Mouse (Mus musculus): Measurements from ENCODE around the gene Tlr5.

The Tlr5 gene

DNA sequence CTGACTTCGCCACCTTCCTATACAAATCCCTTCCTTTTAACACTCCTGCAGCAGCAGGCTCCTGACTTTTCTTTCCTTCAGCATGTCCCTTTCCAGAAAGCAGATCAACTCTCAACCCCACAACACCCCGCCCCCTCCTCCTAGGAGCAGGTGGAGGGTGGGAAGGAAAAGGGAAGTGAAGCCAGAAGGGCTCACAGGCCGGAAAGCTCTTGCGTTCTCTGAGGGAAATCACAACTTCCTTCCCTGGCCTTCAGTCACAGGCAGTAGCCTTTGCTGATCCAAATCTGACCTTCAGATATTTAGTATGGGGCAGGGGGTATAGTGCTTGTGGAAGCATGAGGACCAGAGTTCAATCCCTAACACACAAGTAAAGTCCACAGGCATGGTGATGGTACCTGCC lies 921 bp upstream of the Tlr5 start:
- DNase-seq (ENCODE audit: low spot score in 2 of 2), result no peak

DNA sequence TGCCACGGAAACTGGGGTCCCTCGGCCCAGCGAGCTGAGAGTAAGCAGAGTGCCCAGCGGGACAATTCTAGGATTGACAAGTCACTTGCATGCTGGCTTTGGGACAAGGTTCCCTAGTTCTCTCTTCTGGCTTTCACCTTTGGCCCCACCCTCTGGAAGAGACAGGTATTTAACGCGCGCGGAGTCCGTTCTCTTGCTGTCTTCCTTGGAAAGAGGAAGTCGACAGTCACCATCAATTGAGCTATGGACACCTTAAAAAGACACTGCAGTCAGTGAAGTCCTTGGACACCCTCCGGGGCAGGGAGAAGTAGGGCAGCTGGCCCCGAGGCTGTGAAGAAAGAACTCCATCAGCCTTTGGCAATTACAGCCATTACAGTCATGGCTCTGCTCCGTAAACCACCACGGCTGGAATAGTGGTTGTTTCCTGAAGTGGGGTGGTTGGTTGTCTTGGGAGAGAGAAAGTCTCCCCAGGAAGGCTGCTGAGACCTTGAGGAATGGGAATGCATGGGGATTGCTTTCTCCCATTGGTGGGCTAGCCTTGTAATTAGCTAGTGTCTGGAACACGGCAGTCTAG lies 546 bp downstream of the Tlr5 start:
- DNase-seq (ENCODE audit: low spot score in 2 of 2), result no peak

DNA sequence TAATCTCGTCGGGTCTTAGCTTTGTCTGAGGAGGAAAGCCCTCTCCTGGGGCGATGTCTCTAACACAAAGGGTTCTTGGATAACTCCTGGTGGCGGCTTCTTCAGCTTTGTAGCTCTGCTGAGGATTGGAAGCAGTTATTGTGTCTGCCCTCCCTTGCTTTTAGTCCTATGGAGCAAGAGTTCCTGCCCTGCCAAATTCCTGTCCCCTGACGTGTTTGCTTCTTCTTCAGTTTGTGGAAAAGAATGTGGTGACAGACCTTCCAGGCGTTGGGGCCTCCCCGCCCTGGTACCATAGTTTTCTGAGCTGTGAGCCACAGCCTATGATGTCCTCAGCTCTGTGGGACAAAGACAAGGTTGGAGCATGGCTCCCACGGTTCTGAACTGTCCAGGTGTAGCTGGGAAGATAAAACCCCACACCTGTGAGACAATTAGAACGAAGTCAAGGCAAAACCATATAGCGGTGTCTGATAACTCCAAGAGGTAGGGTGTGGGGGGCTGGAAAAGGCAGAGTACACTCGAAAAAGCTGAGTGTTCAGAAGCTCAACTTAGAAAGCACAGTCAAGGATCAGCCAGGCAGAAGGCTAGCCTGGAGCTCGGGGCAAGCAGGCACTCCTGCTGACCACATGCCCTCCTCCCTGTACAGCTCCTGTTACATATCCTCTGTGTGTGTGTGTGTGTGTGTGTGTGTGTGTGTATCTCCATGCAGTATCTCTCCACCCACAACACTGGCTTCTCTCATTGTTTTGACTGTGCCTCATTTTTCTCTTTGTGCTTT lies 1.8 kb downstream of the Tlr5 start:
- DNase-seq (ENCODE audit: low spot score in 2 of 2), result no peak

DNA sequence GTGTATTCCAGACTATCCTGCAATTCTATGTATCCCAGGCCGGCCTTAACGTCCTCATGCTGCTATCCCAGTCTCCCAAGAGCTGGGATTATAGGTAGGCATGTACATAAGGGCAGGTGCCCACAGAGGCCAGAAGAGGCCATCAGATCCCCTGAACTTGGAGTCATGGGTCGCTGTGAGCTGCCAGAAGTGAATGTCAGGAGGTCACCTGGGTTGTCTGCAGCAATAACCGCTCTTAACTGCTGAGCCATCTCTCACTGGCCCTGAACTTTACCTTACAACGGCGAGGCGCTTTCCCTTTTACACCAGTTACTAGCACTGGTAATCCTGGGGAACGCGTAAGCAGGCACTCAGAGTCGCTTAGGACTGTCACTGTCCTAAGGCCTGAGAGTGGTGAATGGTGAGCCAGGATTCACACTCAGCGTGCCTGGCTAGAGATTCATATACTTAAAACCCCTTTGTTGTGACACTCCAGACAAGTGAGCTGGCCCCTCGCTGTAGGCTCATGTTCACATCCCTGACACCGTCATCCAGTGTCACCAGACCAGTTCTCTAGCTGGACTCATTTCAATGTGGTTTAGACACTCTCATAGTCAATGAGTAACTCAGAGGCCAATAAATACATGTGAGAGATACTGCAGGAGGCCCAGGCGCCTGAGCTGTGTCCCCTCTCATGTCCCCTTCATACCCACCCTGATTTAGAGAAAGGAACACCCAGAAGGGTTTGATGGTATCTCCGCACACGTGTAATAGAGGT lies 2.6 kb downstream of the Tlr5 start:
- DNase-seq (ENCODE audit: low spot score in 2 of 2), result no peak

DNA sequence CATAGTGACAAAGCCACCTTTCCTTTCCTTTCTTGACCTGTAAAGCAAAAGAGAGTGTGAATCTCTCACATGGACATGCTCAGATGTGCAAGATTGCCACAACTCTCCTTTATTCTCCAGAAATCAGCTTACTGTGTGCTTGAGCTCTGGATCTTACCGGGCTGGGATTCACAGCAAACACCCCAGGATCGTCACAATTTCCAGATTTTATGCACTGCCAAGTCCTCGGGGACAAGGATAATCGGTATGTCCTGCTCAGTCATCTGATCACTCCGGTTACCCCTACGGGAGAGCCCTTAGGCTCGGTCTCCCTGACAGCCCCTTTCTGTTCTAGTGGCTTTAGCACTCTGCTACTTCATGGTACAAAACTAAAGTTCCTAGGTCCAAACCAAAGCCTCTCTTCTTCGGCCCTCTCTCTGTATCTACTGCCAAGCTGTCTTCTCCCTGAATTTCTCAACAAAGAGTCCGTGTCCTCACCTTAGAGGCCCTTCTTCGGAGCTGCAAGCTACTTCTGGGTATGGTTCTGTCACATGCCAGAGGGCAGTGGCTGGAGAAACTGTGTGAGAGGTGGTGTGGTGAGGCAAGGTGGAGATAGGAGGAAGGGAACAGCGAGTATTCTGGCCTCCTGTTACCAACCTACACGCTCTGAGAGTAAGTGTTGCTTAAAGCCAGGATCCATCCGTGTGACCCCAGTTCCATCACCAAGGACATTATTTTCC lies 3.4 kb downstream of the Tlr5 start:
- DNase-seq (ENCODE audit: low spot score in 2 of 2), result no peak

DNA sequence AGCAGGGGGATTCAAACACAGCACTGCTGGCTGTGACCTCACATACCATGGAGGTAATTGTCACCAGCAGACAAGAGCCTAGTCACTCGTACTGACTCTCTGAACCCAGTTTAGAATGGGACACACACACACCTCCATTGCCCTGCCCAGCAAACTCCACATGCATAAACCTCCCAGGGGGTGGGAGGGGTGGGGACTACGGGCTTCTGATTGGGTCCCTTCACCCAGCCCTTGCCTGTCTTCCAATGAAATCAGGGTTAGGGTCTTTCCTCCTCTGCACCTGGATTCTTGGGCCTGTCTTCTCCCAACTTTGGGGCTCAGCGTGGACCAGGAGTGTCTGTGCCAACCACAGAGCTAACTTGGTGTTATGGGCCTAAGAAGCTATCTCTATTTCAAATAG lies 4.2 kb downstream of the Tlr5 start:
- DNase-seq (ENCODE audit: low spot score in 2 of 2), result no peak

DNA sequence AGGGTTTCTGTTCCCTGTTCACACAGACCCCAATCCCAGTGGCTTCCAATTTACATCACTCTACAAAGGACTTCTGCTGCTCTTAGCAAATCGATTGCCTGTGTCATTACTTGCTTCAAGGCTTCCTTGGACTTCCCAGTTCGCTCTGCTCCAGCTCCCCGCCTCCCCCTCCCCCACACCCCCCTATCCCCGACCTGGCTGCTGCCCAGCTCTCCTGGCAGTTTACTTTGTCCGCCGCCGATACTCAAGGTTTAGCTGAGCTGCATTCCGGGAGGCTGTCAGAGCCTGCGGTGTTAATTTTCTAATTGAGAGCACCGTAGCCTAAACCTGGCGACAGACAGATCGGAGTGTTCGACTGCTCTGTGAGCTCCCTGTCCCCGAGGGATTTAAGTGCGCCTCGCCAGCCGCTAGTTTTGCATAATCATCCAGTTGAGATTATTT lies 4.7 kb downstream of the Tlr5 start:
- DNase-seq (ENCODE audit: low spot score in 2 of 2), result no peak

DNA sequence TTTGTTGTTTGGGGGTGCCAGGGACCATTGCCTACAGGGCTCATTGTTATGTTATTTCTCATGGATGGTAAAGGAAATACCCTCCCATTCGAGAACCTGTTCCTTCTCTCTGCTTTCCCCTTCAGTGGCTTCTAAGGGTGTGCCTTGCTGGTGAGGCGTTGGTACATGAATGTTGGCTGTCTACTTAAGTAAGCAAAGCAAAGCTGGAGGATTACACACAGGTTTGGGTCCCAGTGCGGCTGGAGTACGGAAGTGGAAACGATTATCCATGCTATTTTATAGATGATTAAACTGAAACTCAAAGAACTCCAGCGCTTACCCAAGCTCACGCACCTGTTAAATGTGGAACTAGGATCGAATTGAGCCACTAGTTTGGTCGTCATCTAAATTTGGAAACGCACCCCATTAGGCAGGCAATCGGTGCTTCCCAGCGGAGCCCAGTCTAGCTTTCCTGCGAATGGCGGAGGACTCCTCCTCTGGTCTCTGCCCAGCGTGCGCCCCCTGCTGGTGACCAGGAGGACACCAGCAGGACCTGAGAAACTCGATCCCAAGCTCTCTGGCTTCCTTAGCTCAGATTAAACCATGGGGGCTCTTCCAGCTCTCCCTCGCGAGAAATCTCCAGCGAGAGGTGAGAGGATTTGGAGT lies 5.3 kb downstream of the Tlr5 start:
- peak; percentile 83 to 84 for DNase-seq (ENCODE audit: low spot score in 2 of 2)

DNA sequence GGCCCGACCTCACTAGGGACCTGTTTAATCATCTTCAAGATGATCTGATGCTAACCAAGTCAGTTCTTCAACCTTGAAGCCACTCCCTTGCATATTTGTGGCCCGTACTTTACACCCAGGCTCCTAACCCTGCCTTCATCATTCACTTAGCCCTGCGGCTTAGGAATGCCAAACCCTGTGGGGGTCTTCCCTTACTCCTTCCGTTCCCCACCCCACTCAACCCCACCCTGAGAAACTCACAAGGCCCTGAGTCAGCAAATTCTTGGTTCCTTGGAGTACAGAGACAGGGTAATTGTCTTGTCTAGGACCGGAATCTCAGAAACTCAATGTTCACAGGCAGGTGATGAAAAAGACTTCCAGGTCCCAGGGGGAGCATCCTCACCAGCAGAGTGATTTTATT lies 6.5 kb downstream of the Tlr5 start:
- no peak for DNase-seq (ENCODE audit: low spot score in 2 of 2)

DNA sequence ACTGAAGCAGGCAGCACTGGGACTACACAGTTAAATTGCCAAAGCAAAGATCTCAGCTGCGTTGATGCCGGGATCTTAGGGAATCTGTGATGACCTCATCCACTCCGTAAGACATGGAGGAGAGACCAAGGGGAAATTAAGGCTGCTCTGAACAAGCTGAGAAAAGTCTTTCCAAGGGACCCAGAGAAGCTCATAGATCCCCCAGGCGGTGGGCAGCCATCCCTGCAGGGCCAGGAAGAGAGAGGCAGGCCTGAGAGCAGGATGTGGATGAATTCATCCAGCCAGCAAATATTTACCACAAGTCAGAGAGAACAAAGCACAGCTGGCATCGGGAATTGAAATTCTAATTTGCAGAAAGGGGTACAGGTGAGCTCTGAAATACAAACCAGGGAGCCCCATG lies 8.7 kb downstream of the Tlr5 start:
- DNase-seq (ENCODE audit: low spot score in 2 of 2), result no peak

DNA sequence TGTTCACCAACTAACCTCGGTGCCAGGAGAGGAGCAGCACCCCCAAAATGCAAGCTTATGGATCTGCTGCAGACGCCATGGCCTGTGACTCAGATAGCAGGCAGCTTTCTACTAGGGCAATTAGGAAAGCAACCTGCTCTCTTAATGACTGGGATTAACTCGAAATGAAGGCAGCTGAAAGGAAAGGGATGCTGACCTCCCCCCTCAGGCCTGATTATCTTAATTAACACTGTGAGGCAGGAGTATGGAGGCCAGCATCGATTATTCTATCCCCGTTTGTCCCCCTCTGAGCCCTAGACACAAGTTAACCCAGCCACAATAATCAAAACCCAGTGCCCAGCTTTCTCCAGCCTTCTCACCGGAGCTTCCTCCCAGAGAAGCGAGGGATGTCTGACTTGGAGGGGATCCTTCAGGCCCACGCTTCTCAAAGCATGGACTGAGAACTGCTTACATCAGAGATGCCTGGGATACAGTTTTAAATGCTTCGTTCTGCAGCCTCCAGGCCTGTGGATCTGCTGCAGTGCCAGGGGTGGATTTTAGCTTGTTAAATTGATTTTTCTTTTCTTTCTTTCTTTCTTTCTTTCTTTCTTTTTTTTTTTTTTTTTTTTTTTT lies 10.4 kb downstream of the Tlr5 start:
- DNase-seq (ENCODE audit: low spot score in 2 of 2), result no peak

DNA sequence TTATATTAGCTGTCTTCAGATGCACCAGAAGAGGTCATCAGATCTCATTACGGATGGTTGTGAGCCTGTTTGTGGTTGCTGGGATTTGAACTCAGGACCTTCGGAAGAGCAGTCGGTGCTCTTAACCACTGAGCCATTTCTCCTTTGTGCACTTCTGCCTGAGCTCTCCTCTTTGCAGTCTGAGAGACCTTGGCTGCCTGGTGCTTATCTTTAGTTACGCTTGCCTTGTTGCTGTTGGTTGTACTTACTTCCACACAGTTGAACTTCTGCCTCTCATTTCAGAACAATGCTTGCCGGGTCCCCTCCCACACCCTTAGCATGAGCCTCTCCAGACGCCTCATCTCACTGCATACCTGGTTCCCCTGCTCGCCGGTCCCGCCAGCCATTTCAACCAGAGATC lies 14.1 kb downstream of the Tlr5 start:
- DNase-seq (ENCODE audit: low spot score in 2 of 2), result no peak

DNA sequence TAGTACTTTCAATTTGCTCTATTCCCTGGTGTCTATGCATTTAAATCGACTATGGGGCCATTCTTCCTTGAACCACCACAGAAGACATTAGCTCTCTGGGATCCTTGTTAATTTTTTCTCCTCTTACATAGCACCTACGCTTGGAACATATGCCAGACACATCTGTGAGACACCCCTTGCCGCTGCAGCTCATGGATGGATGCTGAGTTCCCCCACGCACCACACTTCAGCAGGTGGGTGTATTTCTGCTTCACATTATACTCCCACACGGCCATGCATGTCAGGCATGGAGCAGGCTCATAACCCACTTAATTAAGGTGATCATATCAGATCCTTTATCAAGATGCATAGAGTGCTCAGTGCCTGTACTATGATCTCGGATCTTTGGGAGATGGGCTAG lies 17.7 kb downstream of the Tlr5 start:
- DNase-seq (ENCODE audit: low spot score in 2 of 2), result peak; percentile 41

DNA sequence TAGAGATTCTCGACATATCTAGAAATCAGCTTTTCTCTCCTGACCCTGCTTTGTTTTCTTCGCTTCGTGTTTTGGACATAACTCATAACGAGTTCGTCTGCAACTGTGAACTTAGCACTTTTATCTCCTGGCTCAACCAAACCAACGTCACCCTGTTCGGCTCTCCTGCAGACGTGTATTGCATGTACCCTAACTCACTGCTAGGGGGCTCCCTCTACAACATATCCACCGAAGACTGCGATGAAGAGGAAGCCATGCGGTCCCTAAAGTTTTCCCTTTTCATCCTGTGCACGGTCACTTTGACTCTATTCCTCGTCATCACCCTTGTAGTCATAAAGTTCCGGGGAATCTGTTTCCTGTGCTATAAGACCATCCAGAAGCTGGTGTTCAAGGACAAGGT lies 20.2 kb downstream of the Tlr5 start:
- no peak for DNase-seq (ENCODE audit: low spot score in 2 of 2)

DNA sequence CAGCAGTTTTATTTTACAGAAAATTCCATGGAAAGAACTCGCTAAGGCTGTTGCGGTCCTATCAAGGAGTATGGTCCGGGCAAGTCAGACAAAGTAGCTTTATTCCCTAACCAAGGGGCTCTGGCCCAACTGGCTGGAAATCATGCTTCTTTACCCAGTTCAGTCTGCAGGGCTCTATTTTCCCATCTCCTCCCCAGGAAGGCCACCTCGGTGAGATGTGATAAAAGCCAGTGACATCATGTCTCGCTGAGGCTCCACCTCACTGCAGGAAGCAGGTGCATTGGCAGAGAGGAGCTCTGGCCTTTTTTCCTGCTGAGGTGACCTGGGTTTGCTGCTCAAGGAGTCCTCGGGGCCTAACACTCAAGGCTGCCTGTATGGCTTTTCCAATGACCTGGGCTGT lies 26.1 kb downstream of the Tlr5 start:
- no peak for DNase-seq (ENCODE audit: low spot score in 2 of 2)

DNA sequence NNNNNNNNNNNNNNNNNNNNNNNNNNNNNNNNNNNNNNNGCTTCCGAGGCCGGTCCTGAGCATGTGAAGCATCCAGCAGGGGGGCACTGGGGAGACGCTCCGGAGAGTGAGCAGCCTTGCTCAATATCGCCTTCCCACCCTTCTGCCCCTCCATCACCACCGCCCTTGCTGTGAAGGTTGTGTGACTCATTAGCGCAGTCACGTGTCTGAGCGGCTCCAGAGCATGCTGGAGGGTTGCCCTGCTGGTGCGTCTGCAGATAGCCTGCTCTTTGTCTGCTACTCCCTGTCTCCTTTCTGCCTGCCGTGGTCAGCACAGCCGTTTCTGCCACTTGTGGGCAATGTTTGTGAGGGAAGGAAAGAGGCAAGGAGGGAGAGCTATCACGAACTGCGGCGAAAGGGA lies 28.4 kb downstream of the Tlr5 start:
- peak; percentile 84 to 91 for DNase-seq (ENCODE audit: low spot score in 2 of 2)

DNA sequence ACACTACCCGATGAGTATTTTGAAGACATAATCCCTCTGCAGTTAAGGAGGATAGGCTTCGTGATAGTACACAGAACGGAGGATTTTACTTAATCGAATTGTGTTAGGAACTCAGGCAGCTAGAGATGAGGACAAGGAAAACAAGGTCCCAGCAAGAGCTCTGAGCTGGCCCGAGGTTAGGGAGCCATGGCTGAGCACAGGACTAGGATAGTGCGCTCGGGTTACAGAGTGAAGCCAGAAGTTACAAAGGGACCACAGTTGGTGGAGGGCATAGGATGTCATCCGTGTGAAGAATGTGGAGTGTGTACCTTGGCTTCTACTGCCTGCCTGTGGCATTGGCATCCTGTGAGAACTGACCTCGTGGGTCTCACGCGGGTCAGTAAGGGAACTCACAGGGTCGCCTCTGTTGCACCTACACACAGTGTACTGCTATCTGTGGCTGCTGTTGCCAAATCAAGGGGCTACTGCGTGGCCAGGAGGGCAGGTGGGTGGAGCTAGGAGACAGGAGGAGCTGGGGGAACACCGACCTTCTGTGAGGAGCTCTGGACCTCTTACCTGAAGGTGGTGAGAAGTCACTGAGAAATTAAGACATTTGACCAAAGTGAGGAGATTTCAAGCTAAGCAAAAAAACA lies 29.0 kb downstream of the Tlr5 start:
- no peak for DNase-seq (ENCODE audit: low spot score in 2 of 2)

DNA sequence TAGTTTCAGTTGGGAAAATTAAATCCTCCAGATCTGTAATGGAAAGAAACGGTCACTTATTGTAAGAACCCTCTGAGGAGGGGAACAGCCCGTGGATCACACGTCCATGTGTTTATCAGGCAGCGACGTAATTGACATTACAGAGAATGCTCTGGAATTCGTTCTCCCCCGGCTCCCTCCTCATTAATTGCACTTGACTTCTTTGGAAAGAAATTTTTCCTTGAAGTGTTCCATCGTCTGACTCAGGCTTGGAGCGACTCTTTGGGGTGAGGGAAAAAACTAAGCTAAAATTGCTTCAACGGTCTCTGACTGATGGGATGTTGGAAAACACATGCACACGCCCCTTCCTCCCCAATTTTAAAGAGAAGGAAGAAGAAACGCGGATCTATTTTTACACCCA lies 31.7 kb downstream of the Tlr5 start:
- DNase-seq (ENCODE audit: low spot score in 2 of 2), result no peak

DNA sequence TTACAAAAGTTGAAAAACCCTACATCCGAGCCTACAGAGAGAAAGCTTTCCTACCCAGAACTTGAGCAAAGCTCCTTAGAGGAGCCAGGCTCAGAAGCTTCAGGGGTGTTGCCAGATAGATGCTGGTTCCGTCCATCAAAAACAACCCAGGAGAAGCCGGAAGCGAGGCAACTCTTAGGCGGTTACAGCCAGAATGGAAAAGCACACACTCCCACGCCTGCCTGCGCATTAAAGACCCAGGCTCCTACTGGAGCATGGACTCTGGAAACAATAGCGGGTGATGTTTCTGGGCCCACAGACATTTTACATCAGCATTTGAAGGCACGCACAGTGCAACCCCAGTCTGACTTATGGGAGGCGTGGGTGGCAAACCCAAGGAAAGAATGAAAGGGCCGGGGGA lies 32.2 kb downstream of the Tlr5 start:
- DNase-seq (ENCODE audit: low spot score in 2 of 2), result no peak

DNA sequence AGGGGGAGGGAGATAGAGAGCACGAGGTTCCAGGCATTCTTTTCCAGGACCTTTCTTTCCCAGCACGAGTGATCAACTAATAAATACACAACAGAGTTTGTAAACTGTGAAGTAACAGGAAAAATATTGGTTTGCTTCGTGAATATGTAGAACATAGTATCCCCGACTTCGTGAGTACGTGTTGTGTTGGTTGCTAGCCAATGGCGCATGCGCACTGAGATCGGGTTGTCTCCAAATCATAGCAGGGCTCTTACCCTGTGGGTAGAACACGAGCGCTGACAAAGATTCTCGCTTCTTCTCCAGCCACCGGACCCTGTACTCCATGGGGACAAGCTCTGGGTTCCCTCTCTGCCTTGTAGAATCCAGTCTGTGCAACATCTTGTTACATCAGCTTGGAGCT lies 33.2 kb downstream of the Tlr5 start:
- DNase-seq (ENCODE audit: low spot score in 2 of 2), result no peak

DNA sequence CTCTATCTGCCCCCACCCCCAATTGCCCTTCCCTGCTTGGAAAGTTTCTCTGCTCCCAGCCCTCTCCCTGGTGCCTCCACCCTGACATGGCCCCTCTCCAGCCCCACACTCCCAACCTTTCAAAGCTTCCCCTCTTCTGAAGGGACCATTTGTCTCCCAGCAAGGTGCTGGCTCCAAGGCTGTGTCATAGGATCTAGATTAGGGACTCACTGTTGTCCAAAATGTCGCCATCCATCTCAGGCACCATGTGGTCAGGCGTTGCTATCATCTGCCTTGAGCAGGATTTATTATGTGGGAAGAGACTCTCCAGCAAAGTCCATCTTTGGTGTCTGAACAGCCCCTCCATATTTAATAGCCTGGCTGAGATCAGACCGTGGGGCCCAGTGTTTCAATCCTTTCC lies 34.1 kb downstream of the Tlr5 start:
- DNase-seq (ENCODE audit: low spot score in 2 of 2), result no peak
